Mouse (Mus musculus) left cerebral cortex, adult 18-20 months (tissue): ENCODE results near the gene Ehd4. TPM values are rescaled to one million over a fixed set of nuclear protein-coding genes. Genes with fewer than 3 reads are reported as not detected.

ENCODE experiments used
- DNase-seq, 2 experiments: peaks; one replicate each; pipeline ENCODE4 v3.0.0; 2021 to 2022; ENCODE audit warnings: low spot score in 2 of 2, mixed read lengths in 1 of 2
- total RNA-seq, 2 experiments: library from RNA; stranded (reverse); gene quantifications; 2 replicates each; pipeline ENCODE4 v1.2.3; 2021

Ehd4 gene
- total RNA-seq, 2 experiments from 2014 or later, result 14.5 TPM

- DNase-seq, result no peak
These were observed 113.4 kb downstream of the Ehd4 start for GRCm38 (mm10) chr2:120040991-120041390.

Other genes with a start within 250 kb of the Ehd4 start
- 10 to 100 TPM; 44.9 to 45.1 TPM for gene Mapkbp1, start 181.9 kb downstream of the Ehd4 start, total RNA-seq
- 1 to 10 TPM; 4.2 to 5.1 TPM for gene Jmjd7, start 127.1 kb downstream of the Ehd4 start, total RNA-seq
- 1 to 10 TPM in 1 of 2 experiments, not detected in 1; 1.3 TPM for gene Gm28042, start 127.1 kb downstream of the Ehd4 start, total RNA-seq
- 1 to 10 TPM; 3.2 to 3.3 TPM for gene Pla2g4b, start 121.2 kb downstream of the Ehd4 start, total RNA-seq
- 10 to 100 TPM; 18.0 to 20.9 TPM for gene Pla2g4e, start 90.7 kb upstream of the Ehd4 start, total RNA-seq
- gene Pla2g4d, start 134.6 kb upstream of the Ehd4 start, total RNA-seq, result under 1 TPM in 1 of 2 experiments, not detected in 1; 0.09 TPM
- gene Pla2g4f, start 159.6 kb upstream of the Ehd4 start, total RNA-seq, result not detected
- 10 to 100 TPM; 66.1 to 80.0 TPM for gene Vps39, start 198.5 kb upstream of the Ehd4 start, total RNA-seq
- 10 to 100 TPM; 12.4 to 14.1 TPM for gene Ganc, start 249.3 kb upstream of the Ehd4 start, total RNA-seq
- gene Tmem87a, start 249.5 kb upstream of the Ehd4 start, total RNA-seq, result 10 to 100 TPM; 40.5 to 43.3 TPM